Comparison of ENCODE assay signal across 16 mouse cellular contexts in genomic region chr8:94258881-94259280, GRCm38 (mm10).
"Had no signal": no experiment of that assay in that cellular context is flagged by ENCODE, and none has a peak within 500 bp of the region (broad histone marks: within the 10 kb centered on the region; RNA-seq: fewer than 3 reads in every experiment).

No protein-coding gene starts in this region.

- DNase-seq: lung, adult 18-20 months; lung, embryonic 14.5 days; lung, postnatal 10 days; lung, postnatal 36 days; midbrain, embryonic 14.5 days; right cerebral cortex, postnatal 14 days; thymus, adult 2 months; thymus, postnatal 25 days; thymus, postnatal 4 days had no signal

- H3K9ac ChIP-seq: liver, embryonic 12.5 days; liver, embryonic 14.5 days; lung, embryonic 14.5 days; midbrain, embryonic 12.5 days; stomach, embryonic 15.5 days had no signal

- ATAC-seq: liver, embryonic 12.5 days had no signal

- H3K36me3 ChIP-seq: liver, embryonic 12.5 days; midbrain, embryonic 12.5 days; stomach, embryonic 15.5 days had no signal

- H3K27me3 ChIP-seq: liver, embryonic 12.5 days; megakaryocyte, embryonic 14.5 days; midbrain, embryonic 12.5 days; stomach, embryonic 15.5 days had no signal

- H3K4me3 ChIP-seq: liver, embryonic 12.5 days; megakaryocyte, embryonic 14.5 days; midbrain, embryonic 12.5 days; stomach, embryonic 15.5 days had no signal

- H3K27ac ChIP-seq: liver, embryonic 12.5 days; liver, embryonic 14.5 days; macrophage; midbrain, embryonic 12.5 days; stomach, embryonic 15.5 days; stomach, postnatal 0 days had no signal

- H3K4me1 ChIP-seq: midbrain, embryonic 12.5 days; stomach, embryonic 15.5 days had no signal

- H3K4me2 ChIP-seq: liver, embryonic 12.5 days; lung, embryonic 14.5 days; midbrain, embryonic 12.5 days; stomach, embryonic 15.5 days had no signal

- H3K9me3 ChIP-seq: liver, embryonic 12.5 days; megakaryocyte, embryonic 14.5 days; midbrain, embryonic 12.5 days; stomach, embryonic 15.5 days had no signal
